Mouse (Mus musculus) spleen, adult 18-20 months (tissue): ENCODE data around the gene Rgl3.

Source experiments
- DNase-seq, 2 experiments: peaks; one replicate each; pipeline ENCODE4 v3.0.0; 2022; ENCODE audit warnings: mixed read lengths in 2 of 2

Rgl3 gene

DNA sequence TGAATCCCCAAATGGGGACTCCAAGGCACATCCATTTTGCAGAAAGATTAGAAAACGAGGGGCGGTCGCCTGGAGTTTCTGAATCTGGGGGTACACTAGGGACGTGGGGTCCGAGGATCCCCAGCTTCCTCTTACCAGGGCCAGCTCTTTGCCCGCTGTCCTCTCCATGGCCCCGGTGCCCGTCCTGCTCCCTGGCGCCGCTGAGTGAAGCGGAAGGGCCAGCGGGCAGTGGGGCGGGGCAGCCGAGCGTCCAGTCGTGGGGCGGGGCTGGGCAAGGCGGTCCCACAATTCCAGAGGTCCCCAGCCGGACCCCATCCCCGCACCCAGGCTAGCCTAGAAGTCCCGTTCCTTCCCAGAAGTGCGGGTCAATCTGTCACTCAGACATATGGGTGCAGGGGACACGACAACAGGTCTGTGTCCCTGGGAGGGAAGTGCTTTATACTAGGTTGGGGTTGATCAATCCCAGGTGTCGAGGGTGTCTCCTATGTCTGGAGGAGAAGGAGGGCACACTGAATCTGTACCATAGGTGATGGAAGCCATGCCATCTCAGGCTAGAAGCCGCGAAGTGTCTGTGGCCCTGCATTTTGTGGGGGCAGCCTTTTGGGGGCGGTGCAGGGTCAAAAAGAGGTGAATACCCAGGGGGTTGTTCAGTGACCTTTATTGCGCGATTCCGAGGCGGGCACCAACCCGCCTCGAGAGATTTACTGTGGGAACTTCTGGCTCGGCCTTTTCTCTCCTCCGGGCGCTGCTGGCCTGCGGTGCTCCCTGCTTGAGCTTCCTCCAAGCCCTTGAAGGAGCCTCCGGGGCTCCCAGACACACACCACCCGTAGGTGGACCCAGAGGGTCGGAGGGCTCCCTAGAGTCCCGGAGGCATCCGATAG lies at the start of gene Rgl3:
Gene Rgl3 (minus strand): TSS at position 217 of the 881 bp plus-strand sequence.
- DNase-seq, result peak in 1 of 2 experiments; percentile 24

DNA sequence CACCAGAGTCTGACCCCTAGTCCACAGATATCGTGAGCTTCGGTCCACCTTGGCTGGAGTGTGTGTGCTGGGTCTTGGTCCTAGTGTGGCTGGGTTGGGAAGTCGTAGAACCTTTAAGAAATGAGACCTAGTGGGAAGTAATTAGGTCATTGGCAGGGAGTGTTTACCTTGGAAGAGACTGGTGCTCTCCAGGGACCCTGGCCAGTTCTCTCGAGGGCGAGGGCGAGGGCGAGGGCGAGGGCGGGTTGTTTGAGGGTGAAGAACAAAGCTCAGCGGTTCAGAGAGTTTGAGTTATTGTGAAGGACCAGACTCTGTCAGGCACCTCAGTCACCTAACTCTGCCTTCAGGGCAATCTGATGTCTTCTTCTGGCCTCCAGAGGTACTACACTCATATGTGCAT lies 48.6 kb upstream of the Rgl3 start:
- no peak for DNase-seq

DNA sequence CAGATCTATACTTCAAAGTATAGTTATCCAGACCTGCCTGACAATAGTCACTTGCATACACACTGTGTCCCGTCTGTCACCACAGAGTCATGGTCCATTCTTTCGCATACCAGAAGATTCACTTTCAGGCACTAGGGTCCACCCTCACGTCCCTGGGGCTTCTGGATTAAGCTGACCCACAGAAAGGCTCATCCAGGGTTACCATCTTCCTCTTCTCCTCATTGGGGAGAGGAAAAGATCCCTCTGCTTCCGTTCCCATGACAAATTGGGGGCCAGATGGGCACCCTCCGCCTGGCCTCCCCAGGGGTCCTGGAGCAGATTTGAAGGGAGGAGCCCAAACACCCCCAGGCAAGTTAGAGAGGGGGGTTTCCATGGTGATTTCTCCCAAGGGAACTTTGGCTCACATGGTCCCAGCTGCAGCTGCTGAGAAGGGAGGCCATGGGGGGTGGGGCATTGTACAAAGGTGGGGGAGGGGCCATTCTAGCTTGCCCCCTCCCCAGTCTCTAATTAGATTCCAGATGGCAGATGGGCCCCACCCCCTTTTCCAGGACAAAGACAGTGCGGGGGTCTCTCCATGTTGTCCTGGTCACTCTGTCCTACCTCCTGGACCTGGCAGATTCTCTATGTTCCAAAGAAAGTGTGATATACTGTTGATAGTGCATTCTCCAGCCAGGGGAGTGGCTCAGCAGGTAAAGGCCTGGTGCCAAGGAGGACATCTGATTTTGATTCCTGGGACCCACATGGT lies 46.2 kb upstream of the Rgl3 start:
- no peak for DNase-seq

DNA sequence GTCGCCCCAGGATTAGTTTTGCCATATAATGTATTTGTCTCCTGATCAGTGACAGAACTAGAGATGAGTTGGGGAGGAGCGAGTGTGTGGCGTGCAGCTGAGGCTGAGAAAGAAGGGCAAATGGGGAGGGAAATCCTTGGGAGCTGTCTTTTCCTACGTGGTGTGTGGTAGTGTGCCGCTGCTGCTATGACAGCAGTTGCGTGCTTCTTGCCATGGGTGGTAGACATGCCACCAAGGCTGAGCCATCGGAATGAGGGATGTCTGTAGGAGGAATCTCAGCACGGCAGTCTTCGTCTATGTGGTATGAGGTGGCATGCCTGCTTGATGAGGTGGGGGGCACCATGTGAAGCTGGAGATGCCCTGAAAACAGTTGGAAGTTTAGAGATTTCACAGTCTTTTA lies 41.1 kb upstream of the Rgl3 start:
- DNase-seq, result no peak

DNA sequence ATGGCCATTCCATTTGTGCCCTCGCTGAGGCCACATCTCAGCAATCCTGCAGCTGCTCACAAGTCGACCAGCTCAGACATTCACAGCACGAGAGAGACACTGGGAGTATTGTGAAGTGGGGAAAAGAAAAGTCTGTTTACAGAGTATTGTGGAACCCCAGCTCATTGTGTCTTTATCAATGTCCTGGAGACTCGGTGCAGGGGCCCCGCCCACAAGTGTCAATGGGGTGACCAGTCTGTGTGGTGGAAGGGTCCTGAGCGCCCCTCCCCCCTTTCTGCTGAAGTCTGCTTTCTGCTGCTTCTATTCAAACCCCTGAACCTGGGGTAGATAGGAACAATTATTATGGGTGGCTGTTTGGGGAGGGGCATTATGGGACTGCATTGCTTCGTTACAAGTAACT lies 39.2 kb upstream of the Rgl3 start:
- DNase-seq, result no peak

DNA sequence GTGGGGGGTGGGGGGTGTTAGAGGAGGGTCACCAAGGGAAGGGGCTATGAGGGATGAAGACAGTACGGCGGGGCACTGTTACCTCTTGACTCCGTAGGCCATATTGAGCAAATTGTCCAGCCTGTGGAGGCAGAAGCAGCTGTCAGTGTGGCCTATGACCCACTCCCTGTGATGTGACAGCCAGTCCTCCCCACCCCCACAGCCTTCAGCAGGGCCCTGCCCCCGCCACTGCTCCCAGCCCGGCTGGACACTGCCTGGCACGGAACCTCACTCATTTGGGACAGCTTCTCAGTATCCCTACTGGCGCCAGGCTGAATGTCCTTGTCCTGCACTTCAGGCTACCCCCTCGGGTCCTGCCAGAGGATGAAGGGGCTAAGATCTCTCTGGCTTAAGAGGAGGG lies 35.3 kb upstream of the Rgl3 start:
- no peak for DNase-seq

DNA sequence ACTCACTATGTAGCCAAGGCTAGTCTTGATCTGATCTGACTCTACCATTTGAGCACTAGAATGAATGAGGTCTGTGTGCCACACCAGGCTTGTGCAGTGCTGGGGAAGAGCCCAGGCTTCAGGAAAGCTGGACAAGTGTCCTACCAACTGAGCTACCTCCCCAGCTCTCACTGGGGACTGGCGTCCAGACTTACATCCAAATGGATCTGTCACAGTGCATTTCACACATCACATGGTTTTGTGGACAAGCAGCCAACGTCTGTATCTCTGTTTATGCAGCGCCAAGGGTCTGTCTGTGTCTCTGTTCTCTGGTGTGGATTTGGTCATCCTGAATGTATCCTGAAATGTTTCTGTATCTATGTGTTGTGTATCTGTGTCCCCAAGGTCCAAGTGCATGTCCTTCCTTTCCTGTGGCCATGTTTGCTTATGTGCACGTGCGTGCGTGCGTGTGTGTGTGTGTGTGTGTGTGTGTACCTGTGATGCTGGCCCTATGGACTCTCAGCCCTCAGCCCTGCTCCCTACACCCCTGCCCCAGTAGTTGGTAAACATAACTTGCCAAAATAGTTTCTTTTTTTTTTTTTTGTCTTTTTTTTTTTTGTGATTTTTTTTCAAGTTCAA lies 28.1 kb upstream of the Rgl3 start:
- DNase-seq, result no peak

DNA sequence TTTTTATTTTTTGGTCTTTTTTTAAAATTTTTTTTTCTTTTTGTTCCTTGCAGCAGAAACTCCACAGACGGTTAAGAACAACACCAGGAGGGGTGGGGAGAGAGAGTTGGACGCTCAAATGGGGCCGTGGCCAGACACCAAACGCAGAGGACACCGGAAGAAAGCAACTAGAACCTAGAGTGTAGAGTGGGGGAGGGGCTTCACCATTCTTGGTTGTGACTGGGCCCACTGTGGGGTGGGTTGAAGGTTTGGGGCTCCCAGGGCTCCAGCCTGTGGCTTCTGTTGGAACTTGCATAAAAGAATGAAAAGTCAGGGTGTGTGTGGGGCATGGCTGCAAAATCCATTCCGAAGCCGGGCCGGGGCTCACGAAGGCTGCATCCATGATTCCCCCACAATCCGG lies 27.0 kb upstream of the Rgl3 start:
- DNase-seq, result no peak

DNA sequence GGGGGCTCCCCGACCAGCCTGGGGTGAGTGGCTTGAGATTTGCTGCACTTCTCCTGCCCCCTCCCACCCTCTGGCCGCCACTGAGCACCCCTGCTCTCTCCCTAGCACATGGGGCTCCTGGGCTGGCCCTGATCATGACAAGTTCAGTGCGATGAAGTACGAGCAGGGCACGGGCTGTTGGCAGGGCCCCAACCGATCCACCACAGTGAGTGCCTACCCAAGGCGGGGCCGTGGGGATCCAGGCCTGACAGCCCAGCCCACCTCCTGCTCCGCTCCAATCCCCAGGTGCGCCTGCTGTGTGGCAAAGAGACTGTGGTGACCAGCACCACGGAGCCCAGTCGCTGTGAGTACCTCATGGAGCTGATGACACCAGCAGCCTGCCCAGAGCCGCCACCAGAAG lies 23.5 kb upstream of the Rgl3 start:
- no peak for DNase-seq

DNA sequence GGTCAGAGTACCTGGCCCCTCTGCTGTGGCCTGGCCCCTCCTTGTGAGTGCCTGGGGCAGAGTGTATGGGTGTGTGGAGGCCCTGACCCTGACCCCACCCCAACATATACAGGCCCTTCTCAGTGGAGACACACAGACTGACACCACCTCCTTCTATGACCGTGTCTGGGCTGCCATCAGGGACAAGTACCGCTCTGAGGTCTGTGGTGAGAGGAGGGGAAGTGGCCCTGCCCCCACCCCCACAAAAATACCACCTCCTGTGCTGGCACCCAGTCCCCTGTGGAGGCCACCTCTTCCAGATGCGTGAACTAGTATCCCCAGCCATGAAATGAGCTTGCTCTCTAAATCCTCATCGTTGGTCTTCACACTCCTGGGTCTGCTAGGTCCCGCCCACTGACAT lies 21.8 kb upstream of the Rgl3 start:
- no peak for DNase-seq

DNA sequence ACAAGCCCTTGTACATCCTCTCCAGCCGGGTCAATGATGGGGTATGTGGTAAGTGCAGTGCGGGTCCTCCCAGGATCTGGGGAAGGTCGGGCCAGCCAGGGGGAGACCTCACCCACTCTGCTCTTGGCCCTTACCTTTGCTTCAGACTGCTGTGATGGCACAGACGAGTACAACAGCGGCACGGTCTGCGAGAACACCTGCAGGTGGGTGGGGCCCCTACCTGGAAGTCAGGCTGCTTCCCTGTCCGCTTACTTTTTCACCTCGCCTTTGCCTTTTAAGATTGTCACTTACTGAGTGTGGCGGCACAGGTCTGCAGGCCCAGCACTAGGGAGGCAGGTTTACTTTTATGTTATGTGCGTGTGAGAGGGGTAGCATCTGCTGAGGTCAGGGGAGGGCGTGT lies 15.3 kb upstream of the Rgl3 start:
- no peak for DNase-seq

DNA sequence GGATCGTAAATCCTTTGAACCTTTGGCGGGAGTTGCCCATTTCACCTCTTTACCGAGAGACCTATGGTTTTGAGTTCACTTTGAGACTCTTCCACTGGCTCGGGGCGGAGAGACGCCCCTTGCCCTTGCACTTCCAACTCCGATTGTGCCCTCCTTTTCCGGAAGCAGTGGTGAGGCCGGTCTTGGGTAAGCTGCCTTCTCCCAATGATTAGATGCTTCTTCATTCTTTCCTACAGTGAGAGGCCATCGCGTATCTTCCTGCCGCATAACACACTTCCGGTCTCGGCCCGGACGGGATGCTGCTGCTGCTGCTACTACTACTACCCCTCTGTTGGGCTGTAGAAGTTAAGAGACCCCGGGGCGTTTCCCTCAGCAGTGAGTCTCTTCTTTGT lies 13.9 kb upstream of the Rgl3 start:
- no peak for DNase-seq

DNA sequence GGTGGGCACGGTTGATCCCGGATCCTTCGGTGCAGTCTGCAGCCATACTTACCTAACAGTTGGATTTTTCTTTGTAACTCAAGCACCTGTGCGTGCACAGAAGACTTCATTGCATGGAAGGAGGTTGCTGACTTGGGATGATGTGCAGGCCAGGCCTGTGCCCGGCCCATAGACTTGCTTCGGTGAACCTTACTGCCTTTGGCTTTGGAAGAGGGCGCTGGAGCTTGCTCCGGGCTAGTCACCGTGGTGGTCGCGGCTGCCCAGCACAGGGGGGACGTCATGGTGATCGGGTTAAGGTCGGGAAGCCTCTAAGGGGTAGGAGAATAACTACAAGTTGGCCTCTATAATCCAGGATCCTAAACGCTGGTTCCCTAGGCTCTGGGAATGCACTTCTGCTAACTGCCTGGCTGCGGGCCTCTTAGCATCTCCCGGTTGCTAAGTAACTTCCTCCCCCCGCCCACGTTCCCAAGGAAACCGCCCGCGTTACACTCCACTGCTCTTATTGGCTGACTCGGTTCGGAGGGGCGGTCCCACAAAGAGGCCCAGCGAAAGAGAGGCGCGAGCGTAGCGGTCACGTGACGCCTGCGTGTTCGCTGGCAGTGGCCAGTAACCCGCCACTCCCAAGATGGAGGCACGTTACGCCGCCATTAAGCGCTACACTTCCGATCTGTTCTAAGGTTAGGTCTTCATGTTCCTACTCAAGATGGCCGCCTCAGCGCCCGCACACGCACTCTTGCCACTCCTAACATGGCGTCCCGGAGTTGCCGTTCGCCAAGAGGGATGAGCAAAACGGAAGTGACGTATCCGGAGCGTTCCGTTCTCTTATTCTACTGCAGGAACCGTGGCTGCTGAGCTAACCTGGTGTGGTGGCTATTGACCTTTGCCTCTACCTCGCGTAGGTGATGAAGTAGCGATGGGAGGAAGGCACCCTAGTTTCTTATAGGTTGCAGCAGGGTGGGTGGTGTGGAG lies 13.2 kb upstream of the Rgl3 start, which contains the start of the genes Ccdc151 and Prkcsh:
Gene Ccdc151 (minus strand): TSS at position 441 of the 969 bp plus-strand sequence.
Gene Prkcsh (plus strand): TSS at position 613 of the 969 bp plus-strand sequence.
- peak; percentile 97 to 99 for DNase-seq

DNA sequence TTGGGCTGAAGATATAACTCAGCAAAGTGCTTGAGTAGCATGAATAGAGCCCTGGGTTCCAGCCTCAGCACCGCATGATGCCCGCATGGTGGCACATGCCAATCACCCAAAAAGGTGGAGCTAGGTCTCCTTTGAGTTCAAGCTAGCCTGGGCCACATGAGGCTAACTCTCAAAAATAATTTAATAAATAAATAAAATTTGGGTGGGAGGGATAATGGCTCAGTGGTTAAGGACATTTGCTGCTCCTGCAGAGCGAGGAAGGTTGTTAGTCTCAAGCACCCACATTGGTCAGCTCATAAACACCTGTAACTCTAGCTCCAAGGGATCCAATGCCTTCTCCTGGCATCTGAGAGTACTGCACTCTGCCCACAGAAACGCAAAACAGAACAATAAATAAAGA lies 12.4 kb upstream of the Rgl3 start:
- DNase-seq, result no peak

DNA sequence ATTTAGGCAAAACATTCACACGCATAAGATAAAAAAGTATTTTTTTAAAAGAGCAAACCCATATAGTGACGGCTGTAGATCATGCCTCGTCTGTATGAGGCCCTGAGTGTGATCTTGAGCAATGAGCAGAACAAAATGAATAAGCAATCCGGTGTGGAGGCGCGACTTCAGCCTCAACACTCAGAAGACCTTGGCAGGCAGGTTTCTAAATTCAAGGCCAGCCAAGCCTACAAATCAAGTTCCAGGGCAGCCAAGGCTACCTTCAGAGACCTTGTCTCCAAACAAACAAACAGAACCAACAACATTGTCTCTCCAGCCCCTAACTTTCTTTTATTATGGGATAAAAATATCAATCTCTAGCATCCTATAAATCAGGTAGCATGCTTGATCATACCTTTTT lies 11.1 kb upstream of the Rgl3 start:
- DNase-seq, result no peak

DNA sequence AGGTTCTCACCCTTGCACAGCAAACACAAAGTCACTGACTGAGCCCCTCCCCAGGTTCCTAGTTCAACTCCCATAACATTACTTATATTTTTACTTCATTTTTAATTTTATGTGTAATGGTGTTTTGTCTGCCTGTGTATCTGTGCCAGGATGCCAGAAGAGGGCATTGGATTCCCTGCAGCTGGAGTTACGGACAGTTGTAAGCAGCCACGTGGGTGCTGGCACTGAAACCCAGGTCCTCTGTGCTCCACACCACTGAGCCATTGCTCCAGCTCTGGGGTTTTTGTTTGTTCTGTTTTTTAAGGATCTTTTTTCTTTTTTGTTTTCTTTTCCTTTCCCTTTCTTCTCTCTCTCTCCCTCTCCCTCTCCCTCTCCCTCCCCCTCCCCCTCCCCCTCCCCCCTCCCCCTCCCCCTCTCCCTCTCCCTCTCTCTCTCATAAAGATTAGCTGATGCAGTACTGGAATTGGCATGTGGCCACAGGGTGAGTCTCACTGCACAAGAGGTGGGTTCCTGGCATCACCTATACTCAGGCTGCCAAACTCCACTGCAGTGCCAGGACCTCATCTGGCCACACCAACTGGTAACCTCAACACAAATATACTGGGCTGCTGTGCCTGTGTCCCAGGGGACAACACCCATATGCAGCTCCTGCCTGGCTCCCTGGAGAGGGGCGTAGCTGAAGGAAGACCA lies 7.1 kb upstream of the Rgl3 start:
- no peak for DNase-seq

DNA sequence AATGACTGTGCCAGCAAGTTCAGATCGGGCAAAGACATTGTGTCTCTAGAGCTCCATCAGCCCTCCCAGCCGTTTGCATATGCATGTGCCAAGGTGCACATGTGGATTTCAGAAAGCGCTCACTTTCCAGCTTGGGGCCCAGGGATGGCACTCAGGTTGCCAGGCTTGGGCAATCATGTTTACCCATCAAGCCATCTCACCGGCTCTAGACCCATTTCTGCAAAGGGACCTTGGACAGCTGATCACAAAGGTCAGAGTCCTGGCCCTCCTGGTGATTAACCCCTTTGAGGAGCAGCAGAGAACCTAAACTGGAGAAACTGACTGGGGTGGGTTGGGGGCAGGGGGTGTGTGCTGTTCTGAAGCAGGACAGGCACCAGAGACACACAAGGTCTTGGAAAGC lies 3.0 kb upstream of the Rgl3 start:
- DNase-seq, result no peak

DNA sequence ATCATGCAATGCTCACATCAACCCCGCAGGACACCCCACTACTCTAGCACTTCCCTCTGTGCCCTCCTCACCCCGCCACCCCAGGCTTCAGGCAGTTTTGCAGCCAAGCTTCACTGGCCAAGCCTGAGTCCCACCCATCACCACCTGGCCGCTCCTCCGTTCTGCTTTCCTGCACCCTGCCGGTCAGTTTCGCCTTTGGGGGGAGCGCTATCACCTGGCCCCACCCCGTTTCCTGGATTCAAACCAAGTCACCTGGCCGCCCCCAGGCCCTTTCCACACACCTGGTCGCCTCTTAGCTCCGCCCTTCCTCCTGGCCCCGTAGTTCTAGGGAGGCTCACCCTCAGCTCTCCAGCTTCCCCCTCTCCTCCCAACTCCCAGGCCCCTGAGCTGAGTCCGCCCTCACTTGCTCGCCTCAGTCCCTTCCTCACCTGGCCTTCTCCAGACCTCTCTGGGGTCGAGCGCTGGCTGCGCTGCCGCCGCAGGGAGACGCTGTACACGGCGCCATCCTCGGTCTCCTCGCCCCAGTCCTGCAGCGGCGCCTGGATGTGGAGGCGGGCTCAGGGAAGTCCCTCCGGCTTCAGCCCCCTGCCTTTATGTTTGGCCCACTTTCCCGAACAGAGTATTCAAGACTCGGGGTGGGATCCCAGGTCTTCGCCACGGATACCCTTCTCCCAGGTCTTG lies 685 bp downstream of the Rgl3 start:
- peak in 1 of 2 experiments; percentile 14 for DNase-seq

DNA sequence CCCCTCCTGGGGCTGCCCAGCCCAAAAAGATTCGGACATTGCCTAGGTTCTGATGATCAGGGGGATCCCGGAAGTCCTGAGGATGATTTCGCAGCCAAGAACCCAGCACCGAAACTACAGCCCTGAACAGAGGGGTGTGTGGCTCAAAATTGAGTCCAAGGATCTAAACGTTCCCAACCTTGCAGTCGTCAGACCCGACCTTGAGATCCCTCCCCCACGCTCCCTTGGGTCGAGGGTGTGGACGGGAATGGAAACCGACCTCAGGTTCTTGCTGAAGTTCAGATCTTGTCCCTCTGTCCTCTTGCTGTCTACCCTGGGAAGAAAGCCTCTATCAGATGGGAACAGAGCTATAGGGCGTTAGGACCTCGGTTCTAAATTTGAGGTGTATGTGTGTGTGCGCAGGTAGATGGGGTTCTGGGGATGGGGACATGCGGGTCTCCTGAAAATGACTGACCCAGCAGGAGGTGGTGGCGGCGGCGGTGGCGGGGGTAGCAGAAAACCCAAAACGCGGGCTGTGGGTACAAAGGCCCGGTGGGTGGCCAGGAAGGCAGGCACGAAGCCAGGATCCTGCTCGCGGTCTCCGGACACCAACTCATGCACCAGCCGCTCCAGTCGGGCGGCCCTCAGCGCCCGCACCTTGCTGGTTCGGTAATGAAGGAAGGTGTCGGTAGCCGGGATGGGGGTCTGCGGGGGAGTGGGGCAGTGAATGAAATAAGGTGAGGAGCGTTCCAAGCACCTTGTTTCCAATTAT lies 1.5 kb downstream of the Rgl3 start:
- no peak for DNase-seq

DNA sequence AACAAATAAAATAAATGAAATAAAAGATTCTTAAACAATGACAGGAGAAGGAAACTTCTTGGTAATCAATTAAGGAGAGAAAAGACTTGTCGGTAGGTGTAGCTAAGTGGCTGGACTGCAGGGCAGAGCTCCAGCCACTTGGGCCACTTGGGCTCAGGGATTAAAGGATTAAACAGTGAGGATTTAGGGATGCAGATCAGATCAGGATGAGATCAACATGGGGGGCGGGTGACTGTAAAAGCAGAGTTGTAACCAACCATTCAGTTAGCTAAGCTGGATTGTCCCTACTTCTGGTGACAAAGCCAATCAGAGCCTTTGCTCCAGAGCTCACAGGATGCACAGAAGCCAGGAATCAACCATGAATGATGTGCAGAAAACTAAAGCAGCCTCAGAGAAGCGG lies 5.3 kb downstream of the Rgl3 start:
- DNase-seq, result no peak
